Mouse (Mus musculus): ENCODE results near the gene Tnfrsf22. TPM values are rescaled to one million over a fixed set of nuclear protein-coding genes. Genes with fewer than 3 reads are reported as not detected.
"Not testable (repeated sequence)": the region's sequence is repeated elsewhere in the genome, so short reads cannot be mapped to it uniquely, and the experiment has no call there.

The Tnfrsf22 gene
- polyA plus RNA-seq (2012; rRNA removed): 5.5 and 6.1 TPM in 2 replicates

DNA sequence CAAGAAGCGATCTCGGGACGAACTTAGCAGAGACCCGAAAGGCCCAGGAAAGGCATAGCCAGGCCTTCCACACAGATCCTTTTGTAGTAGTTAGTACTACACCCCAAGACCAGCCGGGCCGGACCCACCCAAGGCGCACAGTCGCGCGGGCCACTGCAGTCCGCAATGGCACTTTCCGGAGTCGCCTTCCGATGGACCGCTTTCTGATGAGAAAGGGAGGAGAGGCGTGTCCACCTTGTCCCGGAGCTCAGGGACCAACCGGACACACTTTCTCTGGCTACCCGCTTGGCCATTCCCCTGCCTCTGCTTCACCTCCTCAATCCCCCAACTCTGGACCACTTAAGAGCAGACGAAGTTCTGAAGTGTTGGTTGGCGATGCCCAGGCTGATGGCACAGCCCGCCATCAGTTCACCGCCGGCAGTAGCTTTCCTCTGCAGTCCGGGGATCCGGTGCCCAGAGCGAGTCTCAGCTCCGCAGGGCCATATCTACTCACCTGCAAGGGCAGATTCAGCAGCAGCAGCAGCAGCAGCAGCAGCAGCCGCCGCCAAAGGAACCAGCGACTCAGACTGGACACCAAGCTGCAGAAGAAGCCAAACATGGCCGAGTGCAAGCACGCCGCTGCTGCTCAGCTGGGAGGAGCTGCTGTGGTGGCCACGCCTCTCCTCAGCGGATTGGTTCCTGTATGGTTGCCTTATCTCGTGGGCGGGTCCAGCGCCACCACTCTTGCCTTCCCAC, at the start of gene Tnfrsf22:
Tnfrsf22 (minus strand) TSS at position 628 of the 735 bp plus-strand sequence.
- peak; percentile 94 for DNase-seq (ENCODE audit: low read depth)
- TF ChIP-seq CTCF (IDR thresholded peaks at IDR 0.05; ENCODE audit: borderline replicate concordance, extremely low read depth, insufficient read depth, insufficient read length) (no peak), POLR2A (IDR thresholded peaks at IDR 0.05; ENCODE audit: borderline replicate concordance, extremely low read depth, insufficient read depth, insufficient read length, poor library complexity, severe bottlenecking) (0 out of 2 replicates have a peak, but pooled peaks have one; percentile 11)

DNA sequence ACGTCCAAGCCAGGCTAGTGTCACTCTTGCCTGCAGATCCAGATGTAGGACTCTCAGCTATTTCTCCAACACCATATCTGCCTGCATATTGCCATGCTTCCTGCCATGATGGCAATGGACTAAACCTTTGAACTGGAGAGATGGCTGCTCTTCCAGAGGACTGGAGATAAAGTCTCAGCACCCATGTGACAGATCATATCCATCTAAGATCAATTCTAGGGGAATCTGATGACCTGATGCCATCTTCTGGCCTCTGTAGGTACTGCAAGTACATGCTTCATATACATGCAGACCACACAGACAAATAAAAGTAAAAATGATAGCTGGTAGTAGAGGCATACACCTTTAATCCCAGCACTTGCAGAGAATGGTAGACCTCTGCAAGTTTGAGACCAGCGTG, 46.7 kb upstream of the Tnfrsf22 start:
- peak; percentile 20 for DNase-seq (ENCODE audit: low read depth)
- TF ChIP-seq POLR2A (IDR thresholded peaks at IDR 0.05; ENCODE audit: borderline replicate concordance, extremely low read depth, insufficient read depth, insufficient read length, poor library complexity, severe bottlenecking): no peak
- TF ChIP-seq CTCF (IDR thresholded peaks at IDR 0.05; ENCODE audit: borderline replicate concordance, extremely low read depth, insufficient read depth, insufficient read length): peak; percentile 37; the same call in 1 of the 2 replicates

DNA sequence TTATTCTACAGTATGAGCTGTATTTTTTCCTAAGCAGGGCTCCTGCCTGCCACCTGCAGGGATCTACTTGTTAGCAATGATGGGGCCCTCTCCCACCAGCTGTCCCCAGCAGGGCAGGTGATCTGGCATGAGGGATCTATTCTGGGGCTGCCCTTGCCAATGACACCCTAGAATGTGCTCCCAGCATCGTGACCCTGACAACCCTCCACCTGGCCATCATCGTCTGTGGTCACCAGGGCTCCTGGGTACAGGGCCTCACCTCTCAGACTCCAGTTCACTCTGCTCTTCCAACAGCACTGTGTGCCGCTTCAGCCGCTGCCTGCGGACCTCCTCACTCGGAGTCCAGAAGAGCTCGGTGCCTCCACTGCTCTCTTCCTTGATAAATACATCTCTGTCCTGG, 45.1 kb upstream of the Tnfrsf22 start:
- no peak for DNase-seq (ENCODE audit: low read depth)
- no peak for TF ChIP-seq CTCF (IDR thresholded peaks at IDR 0.05; ENCODE audit: borderline replicate concordance, extremely low read depth, insufficient read depth, insufficient read length)
- no peak for TF ChIP-seq POLR2A (IDR thresholded peaks at IDR 0.05; ENCODE audit: borderline replicate concordance, extremely low read depth, insufficient read depth, insufficient read length, poor library complexity, severe bottlenecking)

DNA sequence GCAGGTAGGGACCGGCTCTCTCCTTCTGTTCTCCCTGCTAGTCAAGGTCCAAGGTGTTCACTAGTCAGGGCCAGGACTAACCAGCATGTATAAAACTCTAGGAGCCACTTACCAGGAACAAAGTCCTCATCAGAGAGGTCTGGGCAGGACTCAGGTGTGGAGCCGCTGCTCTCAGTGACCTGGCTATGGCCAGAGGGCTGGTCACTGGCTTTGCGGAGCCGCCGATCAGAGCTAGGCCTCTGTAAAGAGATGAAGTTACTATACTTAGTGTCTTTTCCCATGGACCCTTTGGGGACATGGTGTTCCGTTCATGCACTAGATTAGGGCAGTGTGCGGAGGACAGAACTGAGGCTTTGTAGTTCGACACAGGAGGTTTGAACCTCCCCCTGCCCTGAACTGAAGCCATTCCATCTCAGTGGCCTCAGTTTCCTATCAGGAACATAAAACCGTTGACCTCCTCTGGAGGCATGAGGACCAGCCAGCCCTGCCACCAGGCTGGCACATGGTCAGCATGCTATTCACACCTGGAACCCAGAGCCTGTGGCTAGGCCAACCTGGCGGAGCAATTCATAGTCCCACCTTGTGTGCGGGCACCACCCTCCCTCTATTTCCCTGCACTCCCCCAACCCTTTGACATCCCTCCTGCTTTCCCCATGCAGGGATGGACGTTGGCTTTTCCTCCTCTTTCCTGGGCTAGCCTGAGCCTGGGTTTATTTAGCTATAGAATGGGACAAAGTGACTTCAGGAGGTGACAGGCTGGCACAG, 43.5 kb upstream of the Tnfrsf22 start:
- DNase-seq (ENCODE audit: low read depth): no peak
- no peak for TF ChIP-seq POLR2A (IDR thresholded peaks at IDR 0.05; ENCODE audit: borderline replicate concordance, extremely low read depth, insufficient read depth, insufficient read length, poor library complexity, severe bottlenecking)
- TF ChIP-seq CTCF (IDR thresholded peaks at IDR 0.05; ENCODE audit: borderline replicate concordance, extremely low read depth, insufficient read depth, insufficient read length): no peak

DNA sequence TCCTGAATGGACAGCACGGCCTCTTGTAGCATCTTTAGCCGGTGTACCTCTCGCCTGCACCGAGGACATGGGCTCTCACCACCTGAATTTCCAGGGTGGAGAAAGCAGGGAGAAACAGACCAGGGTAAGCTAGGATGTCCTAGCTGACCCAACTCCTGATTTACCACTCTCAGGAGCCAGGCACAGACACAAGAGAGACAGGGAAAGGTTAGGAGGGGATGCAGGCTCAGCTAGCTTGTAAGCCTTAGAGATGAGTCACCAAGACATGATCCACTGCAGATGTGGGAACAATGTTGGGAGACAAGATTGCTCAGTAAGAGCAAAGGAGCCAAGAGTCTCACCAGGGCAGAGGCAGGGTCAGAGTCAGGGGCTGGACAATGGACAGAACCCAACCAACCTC, 42.4 kb upstream of the Tnfrsf22 start:
- TF ChIP-seq CTCF (IDR thresholded peaks at IDR 0.05; ENCODE audit: borderline replicate concordance, extremely low read depth, insufficient read depth, insufficient read length) (no peak), POLR2A (IDR thresholded peaks at IDR 0.05; ENCODE audit: borderline replicate concordance, extremely low read depth, insufficient read depth, insufficient read length, poor library complexity, severe bottlenecking) (no peak)

DNA sequence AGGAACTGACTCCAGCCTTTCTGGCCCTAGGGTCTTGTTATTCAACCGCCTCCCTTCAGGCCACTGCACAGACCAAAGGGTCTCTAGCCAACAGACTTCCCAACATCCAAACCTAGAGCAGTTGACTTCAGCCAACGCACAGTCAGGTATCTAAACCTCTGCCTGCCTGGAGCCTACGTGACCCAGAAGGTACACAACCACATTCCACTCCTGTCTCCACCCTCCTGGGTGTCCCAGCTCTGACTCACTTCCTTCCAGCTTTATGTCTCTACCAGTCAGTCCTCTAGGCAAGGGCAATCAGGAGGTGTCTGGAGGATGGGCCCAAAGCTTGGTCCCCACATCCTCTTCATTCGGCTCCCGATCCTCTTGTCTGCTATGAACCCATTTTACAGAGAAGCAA, 41.7 kb upstream of the Tnfrsf22 start:
- no peak for TF ChIP-seq POLR2A (IDR thresholded peaks at IDR 0.05; ENCODE audit: borderline replicate concordance, extremely low read depth, insufficient read depth, insufficient read length, poor library complexity, severe bottlenecking)
- TF ChIP-seq CTCF (IDR thresholded peaks at IDR 0.05; ENCODE audit: borderline replicate concordance, extremely low read depth, insufficient read depth, insufficient read length): no peak
- no peak for DNase-seq (ENCODE audit: low read depth)

More for the DNA sequence above, 42.4 kb upstream of the Tnfrsf22 start:
- no peak for DNase-seq (ENCODE audit: low read depth)

DNA sequence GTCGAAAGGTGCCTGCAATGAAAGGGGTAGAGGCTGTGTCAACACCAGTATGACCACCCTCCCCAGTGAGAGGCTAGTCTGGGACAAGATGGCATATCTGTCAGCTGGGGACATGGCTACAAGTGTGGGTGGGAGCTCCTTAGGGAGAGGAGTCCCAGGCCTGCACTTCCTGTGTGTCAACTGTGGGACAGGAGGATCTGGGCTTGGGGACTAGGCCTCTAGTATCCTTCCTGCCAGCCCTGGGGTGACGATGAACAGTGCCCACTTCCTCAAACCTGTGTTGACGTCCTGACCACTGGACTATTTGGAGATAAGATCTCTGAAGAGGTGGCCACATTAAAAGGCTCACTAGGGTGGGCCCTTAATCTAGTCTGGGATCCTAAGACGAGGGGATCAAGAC, 40.5 kb upstream of the Tnfrsf22 start:
- DNase-seq (ENCODE audit: low read depth): no peak
- TF ChIP-seq POLR2A (IDR thresholded peaks at IDR 0.05; ENCODE audit: borderline replicate concordance, extremely low read depth, insufficient read depth, insufficient read length, poor library complexity, severe bottlenecking) (no peak), CTCF (IDR thresholded peaks at IDR 0.05; ENCODE audit: borderline replicate concordance, extremely low read depth, insufficient read depth, insufficient read length) (no peak)

DNA sequence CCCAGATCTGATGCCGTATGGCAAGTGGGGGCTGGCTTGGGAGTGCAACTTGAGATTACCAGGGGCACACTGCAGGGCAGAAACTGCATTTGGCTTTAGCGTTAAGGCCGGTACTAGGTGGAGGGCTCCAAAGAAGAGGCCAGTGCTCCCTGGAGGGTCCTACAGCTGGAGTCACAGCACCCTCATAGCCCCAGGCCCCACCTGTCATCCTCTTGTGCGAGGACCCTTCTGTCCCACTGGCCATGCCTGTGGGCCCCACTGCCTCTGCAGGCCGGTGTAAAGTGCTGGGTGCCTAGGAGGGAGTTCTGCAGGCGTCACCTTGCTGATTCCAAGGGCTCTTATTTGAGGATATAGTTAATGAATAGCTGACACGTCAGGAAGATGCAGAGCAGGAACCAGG, 40.0 kb upstream of the Tnfrsf22 start:
- no peak for DNase-seq (ENCODE audit: low read depth)
- no peak for TF ChIP-seq POLR2A (IDR thresholded peaks at IDR 0.05; ENCODE audit: borderline replicate concordance, extremely low read depth, insufficient read depth, insufficient read length, poor library complexity, severe bottlenecking)
- no peak for TF ChIP-seq CTCF (IDR thresholded peaks at IDR 0.05; ENCODE audit: borderline replicate concordance, extremely low read depth, insufficient read depth, insufficient read length)

DNA sequence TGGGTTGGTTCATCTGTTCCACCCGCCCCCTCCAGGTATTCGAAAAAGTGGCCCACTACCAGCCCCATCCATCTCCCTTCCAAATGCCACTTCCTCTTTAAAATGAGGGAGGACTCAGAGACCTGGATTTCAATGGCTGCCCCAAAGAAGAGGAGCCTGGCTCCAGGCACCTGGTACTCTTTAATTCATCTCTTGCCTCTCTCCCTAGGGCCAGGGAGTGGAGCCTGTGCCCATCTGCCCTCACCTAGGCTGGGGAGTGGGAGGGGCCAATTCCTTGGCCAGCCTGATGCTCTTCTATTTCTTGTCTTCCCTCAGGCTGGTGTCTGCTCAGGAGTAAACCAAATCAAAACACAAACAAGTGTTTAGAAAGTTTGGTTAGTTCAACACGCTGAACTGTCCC, 37.2 kb upstream of the Tnfrsf22 start:
- not testable (repeated sequence) for DNase-seq (ENCODE audit: low read depth)

DNA sequence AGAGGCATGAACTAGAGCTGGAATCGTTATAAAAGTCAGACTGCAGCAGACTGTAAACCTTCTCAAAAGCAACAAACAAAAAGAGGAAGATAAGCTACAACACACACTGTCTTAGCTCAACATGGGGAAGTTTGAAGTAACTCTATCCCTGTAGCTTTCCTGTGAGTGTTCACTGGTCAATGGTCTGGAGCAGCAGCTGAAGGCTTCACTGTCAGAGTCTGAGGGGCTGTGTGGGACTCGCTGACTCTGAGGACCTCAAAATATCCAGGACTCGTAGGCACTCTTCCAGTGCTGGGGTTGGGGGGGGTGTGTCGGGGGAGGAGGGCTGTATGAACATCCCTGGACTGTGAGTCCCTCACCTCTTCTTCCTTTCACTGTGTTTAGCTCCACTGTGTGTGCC, 36.7 kb upstream of the Tnfrsf22 start:
- DNase-seq (ENCODE audit: low read depth): not testable (repeated sequence)

DNA sequence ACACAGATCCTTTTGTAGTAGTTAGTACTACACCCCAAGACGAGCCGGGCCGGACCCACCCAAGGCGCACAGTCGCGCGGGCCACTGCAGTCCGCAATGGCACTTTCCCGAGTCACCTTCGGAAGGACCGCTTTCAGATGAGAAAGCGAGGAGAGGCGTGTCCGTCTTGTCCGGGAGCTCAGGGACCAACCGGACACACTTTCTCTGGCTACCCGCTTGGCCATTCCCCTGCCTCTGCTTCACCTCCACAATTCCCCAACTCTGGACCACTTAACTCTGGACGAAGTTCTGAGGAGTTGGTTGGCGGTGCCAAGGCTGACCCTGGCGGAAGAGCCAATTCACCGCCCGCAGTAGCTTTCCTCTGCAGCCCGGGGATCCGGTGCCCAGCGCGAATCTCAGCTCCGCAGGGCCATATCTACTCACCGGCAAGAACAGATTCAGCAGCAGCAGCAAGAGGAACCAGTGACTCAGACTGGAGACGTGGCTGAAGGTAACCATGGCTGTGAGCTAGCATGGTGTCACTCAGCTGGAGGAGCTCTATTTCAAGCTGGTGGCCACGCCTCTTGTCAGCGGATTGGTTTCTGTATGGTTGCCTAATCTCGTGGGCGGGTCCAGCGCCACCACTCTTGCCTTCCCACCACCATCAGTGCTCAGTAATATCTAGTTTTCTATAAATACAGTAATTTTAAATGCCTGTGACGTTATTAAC, 36.1 kb upstream of the Tnfrsf22 start, which contains the start of gene Tnfrsf23:
Tnfrsf23 (minus strand) TSS at position 514 of the 709 bp plus-strand sequence.
- peak; percentile 84 for DNase-seq (ENCODE audit: low read depth)
- TF ChIP-seq CTCF (IDR thresholded peaks at IDR 0.05; ENCODE audit: borderline replicate concordance, extremely low read depth, insufficient read depth, insufficient read length) (no peak), POLR2A (IDR thresholded peaks at IDR 0.05; ENCODE audit: borderline replicate concordance, extremely low read depth, insufficient read depth, insufficient read length, poor library complexity, severe bottlenecking) (no peak)

DNA sequence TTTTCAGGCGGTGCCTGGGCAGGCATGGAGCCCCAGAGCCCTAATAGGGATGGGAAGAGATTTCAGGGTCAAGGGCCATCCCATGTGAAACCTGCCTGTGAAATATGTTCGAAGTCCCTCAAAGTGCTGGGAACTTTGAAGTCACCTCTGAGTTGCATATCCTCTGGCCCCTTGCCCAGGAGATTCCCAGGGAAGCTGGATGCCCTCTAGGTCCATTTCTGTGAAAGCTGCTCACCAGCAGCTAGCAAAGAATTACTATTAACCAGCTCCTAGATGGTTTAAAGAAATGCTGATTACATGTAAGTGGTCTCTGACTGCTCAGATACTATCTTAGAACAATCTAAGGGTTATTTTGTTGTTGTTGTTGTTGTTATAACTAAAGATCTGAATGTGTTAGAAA, 35.1 kb upstream of the Tnfrsf22 start:
- DNase-seq (ENCODE audit: low read depth): not testable (repeated sequence)
